Mouse (Mus musculus) ES-E14 (cell line): ENCODE results near the gene Tep1. TPM values are rescaled to one million over a fixed set of nuclear protein-coding genes. Genes with fewer than 3 reads are reported as not detected.
"Not testable (repeated sequence)": the region's sequence is repeated elsewhere in the genome, so short reads cannot be mapped to it uniquely, and the experiment has no call there.

Experiments used
- DNase-seq: peaks from one replicate; pipeline ENCODE4 v3.0.0-alpha.2; 2013; ENCODE audit warnings: low read depth, low spot score
- H3K27ac ChIP-seq: 2 replicates; pipeline ENCODE4 v1.5.1; 2012; ENCODE audit warnings: low read depth, mild to moderate bottlenecking, low read length, moderate library complexity, mixed read lengths; ENCODE audit not compliant: poor library complexity, insufficient read depth, severe bottlenecking
- H3K36me3 ChIP-seq: 2 replicates; pipeline ENCODE4 v1.6.1; 2012; ENCODE audit warnings: mild to moderate bottlenecking, low read length, moderate library complexity, mixed read lengths; ENCODE audit not compliant: control insufficient read depth, poor library complexity, insufficient read depth, severe bottlenecking
- H3K4me1 ChIP-seq, 2 experiments: fragments of 150-350 bp in 1 of 2; sonication (generic) in 1 of 2; 2 replicates each; pipeline ENCODE4 v1.6.1; 2012; ENCODE audit warnings: low read length in 2 of 2, mild to moderate bottlenecking in 1 of 2, mixed read lengths in 1 of 2; ENCODE audit not compliant: control insufficient read depth in 2 of 2, insufficient read depth in 2 of 2, poor library complexity in 1 of 2
- H3K4me3 ChIP-seq, 2 experiments: fragments of 150-350 bp in 1 of 2; sonication (generic) in 1 of 2; 2 replicates each; pipeline ENCODE4 v1.5.1; 2012; ENCODE audit warnings: low read length in 2 of 2, low read depth in 1 of 2, mild to moderate bottlenecking in 1 of 2, mixed read lengths in 1 of 2; ENCODE audit not compliant: insufficient read depth in 1 of 2, poor library complexity in 1 of 2, severe bottlenecking in 1 of 2
- H3K9ac ChIP-seq: 2 replicates; pipeline ENCODE4 v1.6.1; 2012; ENCODE audit warnings: low read depth, mild to moderate bottlenecking, low read length, mixed read lengths; ENCODE audit not compliant: poor library complexity, insufficient read depth, severe bottlenecking
- H3K9me3 ChIP-seq: fragments of 150-350 bp; sonication (generic); 2 replicates; pipeline ENCODE4 v1.6.1; 2012; ENCODE audit warnings: low read depth, mild to moderate bottlenecking, low read length; ENCODE audit not compliant: control insufficient read depth, insufficient read depth
- CHD2 ChIP-seq: IDR thresholded peaks from 2 replicates; pipeline ENCODE4 v1.6.1; 2014; ENCODE audit warnings: mild to moderate bottlenecking, low read depth, low read length, inconsistent platforms
- HCFC1 ChIP-seq: IDR thresholded peaks from 2 replicates; pipeline ENCODE4 v1.6.1; 2012; ENCODE audit warnings: low read length, inconsistent platforms, borderline replicate concordance; ENCODE audit not compliant: insufficient read depth
- MAFK ChIP-seq: IDR thresholded peaks from 2 replicates; pipeline ENCODE4 v1.6.1; 2014; ENCODE audit warnings: mild to moderate bottlenecking, low read depth, low read length, inconsistent platforms; ENCODE audit not compliant: insufficient read depth
- ZC3H11A ChIP-seq: IDR thresholded peaks from 2 replicates; pipeline ENCODE4 v1.6.1; 2012; ENCODE audit warnings: low read depth, mild to moderate bottlenecking, inconsistent platforms, low read length, borderline replicate concordance
- ZNF384 ChIP-seq: IDR thresholded peaks from 2 replicates; pipeline ENCODE4 v1.6.1; 2012; ENCODE audit warnings: low read depth, low read length, inconsistent platforms
- in situ Hi-C, 2 experiments: fragments of 600-800 bp; cut with MboI; formaldehyde crosslinking; loops; one replicate each; pipeline ENCODE4 v1.15.1; 2025; ENCODE audit warnings: low sequenced_read_pairs in 2 of 2, inconsistent platforms in 1 of 2; ENCODE audit not compliant: unreplicated experiment in 2 of 2
- total RNA-seq: library from RNA; depleted of rRNA; stranded (reverse); fragments of 300-350 nt; gene quantifications from 2 replicates; pipeline ENCODE4 v1.2.3, GENCODE M21; 2012

Gene Tep1
- total RNA-seq, 1 experiment = 11.5 TPM

GRCm38 (mm10) chr14:50813060-50813459 is 57.3 kb downstream of the Tep1 start:
- Histone ChIP-seq H3K36me3 (peaks cover 30% of the 10 kb centered on the region), H3K4me1 (peaks cover 2 to 5% of the 10 kb centered on the region in 2 experiments; a peak in 3 of 4 replicates), H3K9ac (no peak overlapping the region), H3K27ac (no peak overlapping the region), H3K9me3 (no peaks in the 10 kb centered on the region), H3K4me3 (no peak overlapping the region)
- in situ Hi-C loops = no loop called here
- DNase-seq = no peak
- TF ChIP-seq ZC3H11A = no peak
- no peak for TF ChIP-seq CHD2

- peak; percentile 96 for DNase-seq
- TF ChIP-seq HCFC1 (peak; percentile 73; the same call in 1 of the 2 replicates), ZC3H11A (no peak)
- Histone ChIP-seq H3K9me3 (no peaks in the 10 kb centered on the region), H3K4me3 (peak within 1 kb of the TSS; percentile 91 to 95), H3K4me1 (peaks cover 2 to 5% of the 10 kb centered on the region in 2 experiments; a peak in 3 of 4 replicates), H3K36me3 (peaks cover 16% of the 10 kb centered on the region), H3K27ac (peak within 1 kb of the TSS; percentile 74; the same call in 1 of the 2 replicates), H3K9ac (peak within 1 kb of the TSS; percentile 98)
- in situ Hi-C loops = no loop called here
Observed at GRCm38 (mm10) chr14:50807487-50808072, 62.8 kb downstream of the Tep1 start, which contains the start of the genes Ccnb1ip1 and Parp2. TSS of gene Ccnb1ip1 (minus strand) at chr14:50807732. TSS of gene Parp2 (plus strand) at chr14:50807841.

GRCm38 (mm10) chr14:50806469-50806868 is 63.9 kb downstream of the Tep1 start:
- Histone ChIP-seq H3K4me3 (peak overlapping the region in 1 of 2 experiments; percentile 58; a peak in 1 of 4 replicates), H3K36me3 (peaks cover 25% of the 10 kb centered on the region)
- in situ Hi-C loops, DNase-seq, H3K9ac ChIP-seq, H3K9me3 ChIP-seq, H3K4me1 ChIP-seq, H3K27ac ChIP-seq: not testable (repeated sequence)

- Histone ChIP-seq H3K9me3 (no peaks in the 10 kb centered on the region), H3K27ac (peak overlapping the region; percentile 76; the same call in 1 of the 2 replicates), H3K36me3 (peaks cover 28% of the 10 kb centered on the region), H3K4me3 (peak overlapping the region; percentile 80 to 97), H3K4me1 (peaks cover 3 to 5% of the 10 kb centered on the region in 2 experiments; a peak in 3 of 4 replicates), H3K9ac (peak overlapping the region; percentile 92)
- DNase-seq = no peak
- in situ Hi-C loops = no loop called here
- no peak for TF ChIP-seq ZNF384
Observed at GRCm38 (mm10) chr14:50804683-50805082, 65.7 kb downstream of the Tep1 start.

GRCm38 (mm10) chr14:50802843-50803562 is 67.4 kb downstream of the Tep1 start:
- Histone ChIP-seq H3K27ac (peak overlapping the region; percentile 81; the same call in 1 of the 2 replicates), H3K9ac (peak overlapping the region; percentile 92), H3K4me1 (peaks cover 0 to 2% of the 10 kb centered on the region in 2 experiments; a peak in 1 of 4 replicates), H3K9me3 (no peaks in the 10 kb centered on the region), H3K4me3 (peak overlapping the region; percentile 80 to 97), H3K36me3 (peaks cover 41% of the 10 kb centered on the region)
- no peak for DNase-seq
- no peak for TF ChIP-seq ZNF384
- TF ChIP-seq MAFK = no peak
- no peak for TF ChIP-seq HCFC1
- no peak for TF ChIP-seq ZC3H11A
- TF ChIP-seq CHD2 = no peak
- in situ Hi-C loops = no loop called here
